ENCODE assay signal across 28 mouse cellular contexts in the genomic region with DNA sequence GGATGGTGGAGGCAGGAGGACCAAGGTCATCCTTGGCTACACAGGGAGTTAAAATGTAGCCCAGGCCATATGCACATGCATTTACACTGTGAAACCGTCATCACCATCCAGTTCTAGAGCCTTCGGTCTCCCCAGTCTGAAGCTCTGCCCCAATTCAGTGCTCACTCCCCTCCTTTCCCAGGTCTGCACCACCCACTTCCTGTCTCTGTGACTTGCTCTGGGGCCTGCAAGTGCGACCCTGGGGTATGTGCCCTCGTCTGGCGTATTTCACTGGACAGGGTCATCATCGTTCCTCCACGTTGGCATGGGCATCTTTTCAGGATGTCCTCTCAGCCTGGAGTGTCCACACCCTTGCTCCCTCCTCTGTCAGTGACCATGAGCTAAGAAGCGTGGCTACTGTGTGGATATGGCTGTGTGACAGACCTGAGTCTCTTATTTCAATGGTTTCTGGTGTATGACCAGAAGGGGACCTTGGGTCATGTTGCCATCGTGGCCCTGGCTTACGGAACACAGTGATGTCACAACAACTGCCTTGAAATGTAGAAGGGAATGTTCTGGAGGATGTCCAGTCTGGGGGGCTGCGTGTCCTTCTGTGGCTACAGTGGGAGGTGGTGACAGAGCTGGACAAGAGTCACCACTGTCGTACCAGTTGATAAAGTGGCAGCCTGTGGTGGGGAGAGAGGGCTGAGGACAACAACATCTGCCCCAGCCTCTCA. TPM values are rescaled to one million over a fixed set of nuclear protein-coding genes. Genes with fewer than 3 reads are reported as not detected.
A peak's percentile ranks its signal among the peaks of the same experiment; 100 is the strongest.
DNase-seq lines count a peak whose midpoint lies in the region; TF ChIP-seq lines count a peak whose summit lies in the region.
"Had no signal": no experiment of that assay in that cellular context is flagged by ENCODE, and none has a peak within 500 bp of the region (broad histone marks: within the 10 kb centered on the region; RNA-seq: fewer than 3 reads in every experiment).

A gene (plus strand): TSS at position 542 of the 716 bp plus-strand sequence.

- no peak for TF ChIP-seq EP300 in ES-Bruce4 (IDR thresholded peaks at IDR 0.05; ENCODE audit: insufficient read depth, low read depth, low read length)

- H3K36me3 ChIP-seq in ES-Bruce4 (ENCODE audit: control insufficient read depth, insufficient read depth, low read length, poor library complexity, severe bottlenecking), result no peaks in the 10 kb centered on the region
- no peaks in the 10 kb centered on the region for H3K36me3 ChIP-seq in kidney, adult 2 months (ENCODE audit: control insufficient read depth, insufficient read depth, low read length)
- H3K36me3 ChIP-seq: G1E; heart, embryonic 10.5 days; heart, embryonic 15.5 days; hindbrain, embryonic 12.5 days; liver, embryonic 15.5 days; midbrain, embryonic 13.5 days; neural tube, embryonic 13.5 days had no signal

- WGBS in kidney, adult 2 months, result 74% methylated on average over 12 of the region's 12 CpGs

- H3K27ac ChIP-seq in ES-Bruce4 (ENCODE audit: insufficient read depth, low read length), result peak within 1 kb of the TSS; percentile 13
- no peak within 1 kb of the TSS for H3K27ac ChIP-seq in kidney, adult 2 months (ENCODE audit: insufficient read depth, low read depth, low read length)
- H3K27ac ChIP-seq: forebrain, embryonic 13.5 days; heart, embryonic 10.5 days; heart, embryonic 15.5 days; hindbrain, embryonic 12.5 days; liver, embryonic 15.5 days; midbrain, embryonic 13.5 days; neural tube, embryonic 13.5 days had no signal

- peaks cover 16% of the 10 kb centered on the region for H3K4me1 ChIP-seq in ES-Bruce4 (ENCODE audit: control insufficient read depth, insufficient read depth, low read length)
- no peaks in the 10 kb centered on the region for H3K4me1 ChIP-seq in kidney, adult 2 months (ENCODE audit: control insufficient read depth, insufficient read depth, low read length)
- H3K4me1 ChIP-seq: forebrain, embryonic 13.5 days; heart, embryonic 10.5 days; heart, embryonic 15.5 days; hindbrain, embryonic 12.5 days; liver, embryonic 15.5 days; midbrain, embryonic 13.5 days; neural tube, embryonic 13.5 days had no signal

- no peak for TF ChIP-seq POLR2A in ES-Bruce4 (IDR thresholded peaks at IDR 0.05; ENCODE audit: insufficient read depth, low read length)
- TF ChIP-seq POLR2A in kidney, adult 2 months (IDR thresholded peaks at IDR 0.05; ENCODE audit: low read depth, low read length), result no peak

- no peak within 1 kb of the TSS for H3K9ac ChIP-seq in ES-Bruce4 (ENCODE audit: low read depth, poor library complexity, severe bottlenecking)
- H3K9ac ChIP-seq: forebrain, embryonic 13.5 days; heart, embryonic 15.5 days; hindbrain, embryonic 12.5 days; liver, embryonic 15.5 days; lung, embryonic 14.5 days; midbrain, embryonic 13.5 days; neural tube, embryonic 13.5 days had no signal

- H3K9me3 ChIP-seq in ES-Bruce4 (replicated peaks; ENCODE audit: control insufficient read depth, insufficient read depth, low read length, poor library complexity, severe bottlenecking), result no peaks in the 10 kb centered on the region
- H3K9me3 ChIP-seq: forebrain, embryonic 13.5 days; G1E; heart, embryonic 10.5 days; heart, embryonic 15.5 days; hindbrain, embryonic 12.5 days; liver, embryonic 15.5 days; midbrain, embryonic 13.5 days; neural tube, embryonic 13.5 days had no signal

- DNase-seq in heart, adult 11 months, result peak; percentile 86
- no peak for DNase-seq in heart, postnatal 4 days
- DNase-seq in adrenal gland, postnatal 10 days, result peak; percentile 50
- peak; percentile 64 for DNase-seq in thymus, postnatal 14 days
- DNase-seq in kidney, adult 2 months, result no peak
- no peak for DNase-seq in urinary bladder, adult 18-20 months (ENCODE audit: low spot score in 2 of 2)
- no peak for DNase-seq in spleen, adult 18-20 months
- DNase-seq: cerebellum, adult 18-20 months; cerebellum, postnatal 25 days; gastrocnemius, postnatal 14 days; kidney, adult 9 months; kidney, postnatal 14 days; layer of hippocampus, adult 9-11 months; liver; lung, embryonic 14.5 days; lung, postnatal 14 days; right cerebral cortex, postnatal 4 days had no signal

- no peak within 1 kb of the TSS for H3K4me3 ChIP-seq in ES-Bruce4 (ENCODE audit: low read depth, low read length)
- H3K4me3 ChIP-seq in kidney, adult 2 months (ENCODE audit: insufficient read depth, low read depth, low read length), result no peak within 1 kb of the TSS
- H3K4me3 ChIP-seq: forebrain, embryonic 13.5 days; heart, embryonic 10.5 days; heart, embryonic 15.5 days; hindbrain, embryonic 12.5 days; liver, embryonic 15.5 days; midbrain, embryonic 13.5 days; neural tube, embryonic 13.5 days had no signal

- no peaks in the 10 kb centered on the region for H3K27me3 ChIP-seq in ES-Bruce4 (ENCODE audit: control insufficient read depth, insufficient read depth, low read length, poor library complexity, severe bottlenecking)
- H3K27me3 ChIP-seq in kidney, adult 2 months (replicated peaks; ENCODE audit: control insufficient read depth, insufficient read depth, low read length), result no peaks in the 10 kb centered on the region
- H3K27me3 ChIP-seq: forebrain, embryonic 13.5 days; heart, embryonic 15.5 days; hindbrain, embryonic 12.5 days; liver, embryonic 15.5 days; midbrain, embryonic 13.5 days; neural tube, embryonic 13.5 days had no signal

- no peak for TF ChIP-seq CTCF in ES-Bruce4 (IDR thresholded peaks at IDR 0.05; ENCODE audit: low read depth, low read length)
- TF ChIP-seq CTCF in kidney, adult 2 months (conservative IDR thresholded peaks at IDR 0.05; ENCODE audit: insufficient read depth, insufficient read length, low read depth, low read length), result no peak

RNA-seq across cellular contexts. Expression of the gene that starts here (rescaled TPM):
- total RNA-seq in heart, postnatal 4 days (2021), result under 1 TPM; 0.16 to 0.21 TPM
- 8.0 and 8.4 TPM in 2 replicates for polyA plus RNA-seq in ES-Bruce4 (2011; ENCODE audit: insufficient read depth, insufficient read length, low read depth, missing spikeins)
- 1 to 10 TPM; 1.2 to 2.6 TPM for total RNA-seq in adrenal gland, postnatal 10 days (2021)
- 0.03 and 0.07 TPM in 2 replicates for polyA plus RNA-seq in kidney, adult 2 months (2012; rRNA removed)
- total RNA-seq: gastrocnemius, postnatal 14 days; heart, postnatal 25 days; megakaryocyte-erythroid progenitor cell, adult 5-6 weeks had no signal
- polyA plus RNA-seq: G1E had no signal

Comparison
In these comparisons a context has a peak if more than half of its experiments do, and no peak if none do; other contexts are left out.
1. DNase-seq: peak in heart, adult 11 months (single experiment), adrenal gland, postnatal 10 days (single experiment) and thymus, postnatal 14 days (single experiment); none in heart, postnatal 4 days (single experiment), kidney, adult 2 months (single experiment), urinary bladder, adult 18-20 months (0 of 2) and spleen, adult 18-20 months (0 of 2).